Mouse (Mus musculus): ENCODE results near the gene R3hdm4. TPM values are rescaled to one million over a fixed set of nuclear protein-coding genes. Genes with fewer than 3 reads are reported as not detected.
"Not testable (repeated sequence)": the region's sequence is repeated elsewhere in the genome, so short reads cannot be mapped to it uniquely, and the experiment has no call there.

The R3hdm4 gene
- polyA plus RNA-seq, 1 experiment from 2014 or later = 289 TPM

- Histone ChIP-seq H3K4me2 (no peak within 1 kb of the TSS), H3K9me3 (no peaks in the 10 kb centered on the region), H3K36me3 (no peaks in the 10 kb centered on the region), H3K4me3 (no peak within 1 kb of the TSS), H3K9ac (no peak within 1 kb of the TSS), H3K4me1 (replicated peaks) (peaks cover 10% of the 10 kb centered on the region), H3K27ac (replicated peaks) (no peak within 1 kb of the TSS), H3K27me3 (peaks cover 18% of the 10 kb centered on the region)
- ATAC-seq (ENCODE audit: low FRiP score, low read depth) = no peak
- WGBS = 80% methylated on average over 6 of the region's 6 CpGs
Measured at GRCm38 (mm10) chr10:79886054-79886453, 35.0 kb downstream of the R3hdm4 start, which contains the start of gene Elane. Gene Elane (plus strand): TSS chr10:79886247.

- peaks cover 21% of the 10 kb centered on the region for H3K27me3 ChIP-seq
- H3K27ac ChIP-seq (replicated peaks); H3K4me2 ChIP-seq; H3K4me3 ChIP-seq; ATAC-seq (ENCODE audit: low FRiP score, low read depth); H3K9ac ChIP-seq; H3K9me3 ChIP-seq; H3K36me3 ChIP-seq: not testable (repeated sequence)
- WGBS = 80% methylated on average over 3 of the region's 3 CpGs
- H3K4me1 ChIP-seq (replicated peaks) = peaks cover 10% of the 10 kb centered on the region
Measured at GRCm38 (mm10) chr10:79884938-79885337, 36.1 kb downstream of the R3hdm4 start.

- H3K9me3 ChIP-seq = no peaks in the 10 kb centered on the region
- ATAC-seq (ENCODE audit: low FRiP score, low read depth) = no peak; the same call in 1 of the 2 replicates
- WGBS = 56% methylated on average over 4 of the region's 4 CpGs
- no peak overlapping the region for H3K27ac ChIP-seq (replicated peaks)
- no peaks in the 10 kb centered on the region for H3K36me3 ChIP-seq
- H3K4me2 ChIP-seq = no peak overlapping the region
- H3K27me3 ChIP-seq = peaks cover 21% of the 10 kb centered on the region
- no peak overlapping the region for H3K9ac ChIP-seq
- H3K4me1 ChIP-seq (replicated peaks) = peaks cover 10% of the 10 kb centered on the region
- no peak overlapping the region for H3K4me3 ChIP-seq
Measured at GRCm38 (mm10) chr10:79884446-79884845, 36.6 kb downstream of the R3hdm4 start.

GRCm38 (mm10) chr10:79883297-79884084 lies 37.5 kb downstream of the R3hdm4 start:
- Histone ChIP-seq H3K4me3 (no peak overlapping the region), H3K27me3 (peaks cover 21% of the 10 kb centered on the region), H3K9ac (no peak overlapping the region), H3K36me3 (no peaks in the 10 kb centered on the region), H3K4me2 (no peak overlapping the region), H3K27ac (replicated peaks) (no peak overlapping the region), H3K4me1 (replicated peaks) (peaks cover 10% of the 10 kb centered on the region), H3K9me3 (no peaks in the 10 kb centered on the region)
- no peak for ATAC-seq (ENCODE audit: low FRiP score, low read depth)
- WGBS = 15% methylated on average over 22 of the region's 22 CpGs

GRCm38 (mm10) chr10:79881981-79882380 lies 39.0 kb downstream of the R3hdm4 start:
- ATAC-seq (ENCODE audit: low FRiP score, low read depth) = no peak
- no peak overlapping the region for H3K9ac ChIP-seq
- WGBS = 8% methylated on average over 22 of the region's 22 CpGs
- no peak overlapping the region for H3K27ac ChIP-seq (replicated peaks)
- H3K4me1 ChIP-seq (replicated peaks) = peaks cover 10% of the 10 kb centered on the region
- H3K27me3 ChIP-seq = peaks cover 18% of the 10 kb centered on the region
- H3K9me3 ChIP-seq = no peaks in the 10 kb centered on the region
- no peak overlapping the region for H3K4me3 ChIP-seq
- no peaks in the 10 kb centered on the region for H3K36me3 ChIP-seq
- peak overlapping the region; percentile 35 for H3K4me2 ChIP-seq

- H3K9me3 ChIP-seq = no peaks in the 10 kb centered on the region
- peaks cover 10% of the 10 kb centered on the region for H3K4me1 ChIP-seq (replicated peaks)
- no peak for ATAC-seq (ENCODE audit: low FRiP score, low read depth)
- H3K36me3 ChIP-seq = no peaks in the 10 kb centered on the region
- WGBS = 21% methylated on average over 9 of the region's 9 CpGs
- no peak overlapping the region for H3K27ac ChIP-seq (replicated peaks)
- no peak overlapping the region for H3K4me2 ChIP-seq
- peaks cover 18% of the 10 kb centered on the region for H3K27me3 ChIP-seq
- H3K9ac ChIP-seq = no peak overlapping the region
- H3K4me3 ChIP-seq = no peak overlapping the region
Measured at GRCm38 (mm10) chr10:79880721-79881120, 40.3 kb downstream of the R3hdm4 start.

GRCm38 (mm10) chr10:79879527-79879926 lies 41.5 kb downstream of the R3hdm4 start:
- Histone ChIP-seq H3K4me1 (replicated peaks) (peaks cover 18% of the 10 kb centered on the region), H3K27me3 (peaks cover 18% of the 10 kb centered on the region), H3K27ac (replicated peaks) (no peak overlapping the region), H3K36me3 (no peaks in the 10 kb centered on the region), H3K9ac (no peak overlapping the region), H3K9me3 (no peaks in the 10 kb centered on the region), H3K4me3 (no peak overlapping the region), H3K4me2 (no peak overlapping the region)
- WGBS = 27% methylated on average over 3 of the region's 3 CpGs
- no peak for ATAC-seq (ENCODE audit: low FRiP score, low read depth)

- WGBS = 31% methylated on average over 12 of the region's 12 CpGs
- no peak for ATAC-seq (ENCODE audit: low FRiP score, low read depth)
Measured at GRCm38 (mm10) chr10:79877757-79878156, 43.3 kb downstream of the R3hdm4 start.

GRCm38 (mm10) chr10:79877174-79877573 lies 43.8 kb downstream of the R3hdm4 start:
- Histone ChIP-seq H3K4me3 (no peak overlapping the region), H3K36me3 (no peaks in the 10 kb centered on the region), H3K4me1 (replicated peaks) (peaks cover 21% of the 10 kb centered on the region), H3K27ac (replicated peaks) (no peak overlapping the region), H3K9me3 (no peaks in the 10 kb centered on the region), H3K4me2 (no peak overlapping the region), H3K9ac (no peak overlapping the region), H3K27me3 (peaks cover 10% of the 10 kb centered on the region)
- WGBS = 71% methylated on average over 1 of the region's 1 CpGs
- no peak for ATAC-seq (ENCODE audit: low FRiP score, low read depth)

More at GRCm38 (mm10) chr10:79877757-79878156, 43.3 kb downstream of the R3hdm4 start:
- no peak overlapping the region for H3K4me3 ChIP-seq
- H3K27me3 ChIP-seq = peaks cover 16% of the 10 kb centered on the region
- H3K4me2 ChIP-seq = no peak overlapping the region
- H3K36me3 ChIP-seq = no peaks in the 10 kb centered on the region
- H3K4me1 ChIP-seq (replicated peaks) = peaks cover 21% of the 10 kb centered on the region
- no peak overlapping the region for H3K9ac ChIP-seq
- no peak overlapping the region for H3K27ac ChIP-seq (replicated peaks)
- no peaks in the 10 kb centered on the region for H3K9me3 ChIP-seq

GRCm38 (mm10) chr10:79874290-79874862 lies 46.6 kb downstream of the R3hdm4 start, which contains the start of the genes Prtn3 and Plppr3:
Gene Prtn3 (plus strand): TSS chr10:79874476.
Gene Plppr3 (minus strand): TSS chr10:79874634.
- 0% methylated on average over 49 of the region's 57 CpGs for WGBS
- peak within 1 kb of the TSS; percentile 91 for H3K9ac ChIP-seq
- H3K9me3 ChIP-seq = no peaks in the 10 kb centered on the region
- peak; percentile 94 for ATAC-seq (ENCODE audit: low FRiP score, low read depth)
- peak within 1 kb of the TSS; percentile 96 for H3K27ac ChIP-seq (replicated peaks)
- peak within 1 kb of the TSS; percentile 67 for H3K4me3 ChIP-seq
- peak within 1 kb of the TSS; percentile 74 for H3K4me2 ChIP-seq
- H3K27me3 ChIP-seq = no peaks in the 10 kb centered on the region
- peaks cover 36% of the 10 kb centered on the region for H3K4me1 ChIP-seq (replicated peaks)
- H3K36me3 ChIP-seq = 0 out of 2 replicates have a peak, but pooled peaks cover 4% of the 10 kb centered on the region

GRCm38 (mm10) chr10:79873715-79874289 lies 47.2 kb downstream of the R3hdm4 start:
- ATAC-seq (ENCODE audit: low FRiP score, low read depth) = peak; percentile 0; the same call in 1 of the 2 replicates
- peaks cover 42% of the 10 kb centered on the region for H3K4me1 ChIP-seq (replicated peaks)
- WGBS = 2% methylated on average over 26 of the region's 26 CpGs

GRCm38 (mm10) chr10:79873313-79873712 lies 47.7 kb downstream of the R3hdm4 start:
- H3K27me3 ChIP-seq = no peaks in the 10 kb centered on the region
- H3K27ac ChIP-seq (replicated peaks) = peak overlapping the region; percentile 96
- peak overlapping the region; percentile 91 for H3K9ac ChIP-seq
- H3K4me2 ChIP-seq = peak overlapping the region; percentile 74
- H3K4me3 ChIP-seq = peak overlapping the region; percentile 67
- no peaks in the 10 kb centered on the region for H3K9me3 ChIP-seq
- H3K4me1 ChIP-seq (replicated peaks) = peaks cover 42% of the 10 kb centered on the region
- peaks cover 6% of the 10 kb centered on the region; the same call in 1 of the 2 replicates for H3K36me3 ChIP-seq
- 3% methylated on average over 6 of the region's 6 CpGs for WGBS
- peak; percentile 12; the same call in 1 of the 2 replicates for ATAC-seq (ENCODE audit: low FRiP score, low read depth)

More at GRCm38 (mm10) chr10:79873715-79874289, 47.2 kb downstream of the R3hdm4 start:
- Histone ChIP-seq H3K9ac (peak overlapping the region; percentile 91), H3K27ac (replicated peaks) (peak overlapping the region; percentile 96), H3K4me3 (peak overlapping the region; percentile 67), H3K36me3 (0 out of 2 replicates have a peak, but pooled peaks cover 4% of the 10 kb centered on the region), H3K4me2 (peak overlapping the region; percentile 74), H3K27me3 (no peaks in the 10 kb centered on the region), H3K9me3 (no peaks in the 10 kb centered on the region)

Measured in hindbrain, embryonic 15.5 days (tissue).